Mouse (Mus musculus) olfactory bulb, adult 2 months (tissue): ENCODE results near the gene Ccdc184. TPM values are rescaled to one million over a fixed set of nuclear protein-coding genes. Genes with fewer than 3 reads are reported as not detected.

Experiments
- H3K27ac ChIP-seq: fragments of 200-500 bp; 2 replicates; pipeline ENCODE4 v1.5.1; 2012; ENCODE audit warnings: low read depth, low read length; ENCODE audit not compliant: insufficient read depth
- H3K4me1 ChIP-seq: fragments of 200-500 bp; 2 replicates; pipeline ENCODE4 v1.6.1; 2012; ENCODE audit warnings: low read length; ENCODE audit not compliant: control insufficient read depth, insufficient read depth
- H3K4me3 ChIP-seq: fragments of 200-500 bp; 2 replicates; pipeline ENCODE4 v1.5.1; 2012; ENCODE audit warnings: mild to moderate bottlenecking, low read depth, low read length, moderate library complexity; ENCODE audit not compliant: insufficient read depth
- CTCF ChIP-seq: fragments of 200-500 bp; IDR thresholded peaks from 2 replicates; pipeline ENCODE4 v1.5.1; 2012; ENCODE audit warnings: low read depth, mild to moderate bottlenecking, low read length, moderate library complexity; ENCODE audit not compliant: insufficient read depth
- POLR2A ChIP-seq: fragments of 200-500 bp; IDR thresholded peaks from 2 replicates; pipeline ENCODE4 v1.6.1; 2012; ENCODE audit warnings: mild to moderate bottlenecking, low read depth, low read length, moderate library complexity; ENCODE audit not compliant: insufficient read depth
- WGBS: fragments of 180-500 bp; shearing (Covaris S2); methylation state at CpG from one replicate; pipeline ENCODE4 v1.1.7; 2018; 5-methylcytosine and 5-hydroxymethylcytosine counted together
- polyA plus RNA-seq: library from polyadenylated mRNA; stranded (reverse); fragments of >200 nt; gene quantifications from 2 replicates; pipeline ENCODE4 v1.2.4, GENCODE M21; 2012; ENCODE audit warnings: low replicate concordance; ENCODE audit not compliant: missing spikeins, insufficient read depth, insufficient read length

Ccdc184 gene
- polyA plus RNA-seq, 1 experiment: not detected

DNA sequence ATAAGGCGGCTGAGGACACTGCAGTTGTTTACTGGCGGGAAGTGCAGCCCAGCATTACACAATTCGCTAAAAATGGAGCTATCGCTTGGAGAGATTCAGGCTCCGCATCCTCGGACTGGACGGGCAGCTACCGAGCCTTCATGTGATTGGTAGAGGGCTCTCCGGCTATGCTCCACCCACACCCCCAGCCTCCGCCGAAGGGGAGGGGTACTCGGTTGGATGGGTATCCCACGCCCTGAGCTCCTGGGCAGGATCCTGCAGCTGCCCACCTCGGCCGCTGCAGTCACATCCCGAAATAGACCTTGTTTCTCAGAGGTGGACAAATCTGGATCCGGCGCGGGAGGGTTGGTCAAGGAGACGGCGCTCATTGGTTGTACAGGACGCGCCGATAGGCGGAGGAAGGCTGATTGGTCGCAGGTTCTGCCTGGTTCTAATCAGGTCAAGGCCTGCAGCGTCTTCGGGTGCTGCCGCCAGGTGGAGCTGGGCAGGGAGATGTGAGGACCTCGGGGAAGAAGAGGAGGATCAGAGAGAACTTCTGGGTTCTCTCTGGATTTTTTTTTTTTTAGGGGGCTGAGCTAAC lies 14.3 kb downstream of the Ccdc184 start:
- TF ChIP-seq POLR2A (peak; percentile 67; the same call in 1 of the 2 replicates), CTCF (peak; percentile 71)
- H3K4me1 ChIP-seq: peaks cover 6% of the 10 kb centered on the region; the same call in 1 of the 2 replicates
- peak overlapping the region; percentile 46 for H3K4me3 ChIP-seq
- under 1% methylated on average over 30 of the region's 30 CpGs for WGBS
- peak overlapping the region; percentile 61 for H3K27ac ChIP-seq

DNA sequence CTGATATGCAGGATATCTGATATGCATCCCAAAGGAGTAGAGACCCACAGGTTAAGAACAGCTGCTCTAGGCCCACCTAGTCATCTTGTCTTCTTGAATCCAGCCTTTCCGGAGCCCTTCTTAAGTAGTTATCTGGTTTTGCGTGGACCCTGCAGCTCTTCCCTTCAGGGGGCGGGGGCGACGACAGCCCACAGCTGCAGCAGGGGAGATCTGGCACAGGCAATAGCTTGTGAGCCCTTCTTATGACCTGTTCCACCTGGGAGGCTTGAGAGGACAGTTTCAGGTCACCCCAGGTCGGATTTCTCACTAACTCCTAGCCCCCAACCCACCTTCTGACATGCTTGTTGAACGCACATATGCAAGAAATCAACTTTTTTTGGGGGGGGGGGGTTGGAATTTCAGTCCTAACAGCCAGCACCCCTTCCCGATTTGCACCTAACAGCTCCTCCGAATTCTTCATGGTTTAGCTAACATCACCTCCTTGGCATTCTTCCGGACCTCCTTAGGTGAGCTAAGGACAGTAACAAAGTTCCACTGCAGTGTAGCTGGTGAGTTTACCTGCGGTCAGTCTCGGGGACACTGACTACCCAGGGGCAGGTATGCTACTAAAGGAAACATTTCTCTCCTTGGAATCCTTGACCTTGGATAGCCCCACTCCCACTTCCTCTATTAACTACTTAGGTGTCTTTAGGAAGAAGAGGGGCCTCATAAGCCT lies 15.1 kb downstream of the Ccdc184 start:
- Histone ChIP-seq H3K27ac (peak overlapping the region; percentile 48; the same call in 1 of the 2 replicates), H3K4me1 (peaks cover 6% of the 10 kb centered on the region; the same call in 1 of the 2 replicates), H3K4me3 (no peak overlapping the region)
- TF ChIP-seq POLR2A (no peak), CTCF (no peak)
- whole genome bisulfite sequencing: 71% methylated on average over 12 of the region's 12 CpGs

- Histone ChIP-seq H3K27ac (no peak overlapping the region), H3K4me3 (no peak overlapping the region), H3K4me1 (peaks cover 6% of the 10 kb centered on the region; the same call in 1 of the 2 replicates)
- no peak for TF ChIP-seq POLR2A
- no peak for TF ChIP-seq CTCF
- WGBS: 67% methylated on average over 4 of the region's 4 CpGs
These were observed 17.5 kb downstream of the Ccdc184 start for GRCm38 (mm10) chr15:98184456-98184855.

- Histone ChIP-seq H3K4me3 (no peak within 1 kb of the TSS), H3K4me1 (no peaks in the 10 kb centered on the region), H3K27ac (no peak within 1 kb of the TSS)
- TF ChIP-seq POLR2A: no peak
- no peak for TF ChIP-seq CTCF
- 70% methylated on average over 3 of the region's 3 CpGs for WGBS
These were observed 28.5 kb downstream of the Ccdc184 start, which contains the start of gene Olfr288 for GRCm38 (mm10) chr15:98195442-98195841. Olfr288 (minus strand) TSS chr15:98195542.

DNA sequence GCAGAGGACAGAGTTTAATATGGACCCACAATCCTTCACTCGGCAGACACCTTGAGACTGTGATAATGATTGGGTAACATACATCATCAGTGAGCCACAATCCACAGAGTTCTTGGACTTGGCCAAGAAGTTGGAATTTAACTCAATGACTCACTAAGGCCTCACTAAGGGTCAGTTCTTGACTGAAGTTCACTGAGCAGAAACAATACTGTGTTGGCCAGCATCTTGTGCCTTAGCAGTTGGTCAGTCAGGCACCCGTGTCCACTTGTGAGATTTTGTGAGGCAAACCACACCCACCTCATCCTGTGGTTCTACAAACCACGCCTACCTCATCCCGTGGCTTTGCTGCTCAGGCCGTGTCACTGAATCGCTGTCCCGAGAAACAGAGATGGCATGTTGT lies 42.7 kb downstream of the Ccdc184 start:
- no peaks in the 10 kb centered on the region for H3K4me1 ChIP-seq
- WGBS: 79% methylated on average over 7 of the region's 7 CpGs
- H3K4me3 ChIP-seq: no peak overlapping the region
- no peak for TF ChIP-seq POLR2A
- H3K27ac ChIP-seq: no peak overlapping the region

- no peak overlapping the region for H3K4me3 ChIP-seq
- WGBS: 82% methylated on average over 5 of the region's 5 CpGs
- TF ChIP-seq CTCF: no peak
- no peak for TF ChIP-seq POLR2A
These were observed 46.4 kb downstream of the Ccdc184 start for GRCm38 (mm10) chr15:98213336-98213870.

DNA sequence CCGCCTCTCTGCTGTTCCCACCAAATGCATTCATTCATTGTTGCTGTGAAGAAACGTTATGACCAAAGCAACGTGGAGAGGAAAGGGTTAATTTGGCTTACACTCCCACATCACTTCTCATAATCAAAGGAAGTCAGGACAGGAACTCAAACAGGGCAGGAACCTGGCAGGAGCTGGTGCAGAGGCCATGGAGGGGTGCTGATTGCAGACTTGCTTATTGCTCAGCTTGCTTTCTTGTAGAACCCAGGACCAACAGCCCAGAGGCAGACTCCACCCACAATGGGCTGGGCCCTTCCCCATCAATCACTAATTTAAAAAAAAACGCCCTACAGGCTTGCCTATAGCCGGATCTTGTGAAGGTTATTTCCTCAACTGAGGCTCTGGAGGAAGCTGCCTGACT lies 47.2 kb downstream of the Ccdc184 start:
- TF ChIP-seq CTCF: no peak
- no peak for TF ChIP-seq POLR2A
- WGBS: 70% methylated on average over 5 of the region's 5 CpGs
- no peaks in the 10 kb centered on the region for H3K4me1 ChIP-seq

More at GRCm38 (mm10) chr15:98213336-98213870, 46.4 kb downstream of the Ccdc184 start:
- H3K4me1 ChIP-seq: no peaks in the 10 kb centered on the region
- no peak overlapping the region for H3K27ac ChIP-seq

More for the DNA sequence above, 47.2 kb downstream of the Ccdc184 start:
- Histone ChIP-seq H3K4me3 (no peak overlapping the region), H3K27ac (no peak overlapping the region)

Other genes starting within 250 kb of the Ccdc184 start
- gene Tmem106c, start 203.0 kb upstream of the Ccdc184 start, polyA plus RNA-seq: not detected in 2 replicates
- gene Col2a1, start 162.5 kb upstream of the Ccdc184 start, polyA plus RNA-seq: not detected in 2 replicates
- gene Pfkm, start 74.6 kb upstream of the Ccdc184 start, polyA plus RNA-seq: 219 TPM in 1 of 2 replicates, not detected in the other
- not detected in 2 replicates for gene Senp1, start 73.4 kb upstream of the Ccdc184 start, polyA plus RNA-seq
- not detected in 2 replicates for gene Asb8, start 1.5 kb upstream of the Ccdc184 start, polyA plus RNA-seq
- gene Olfr288, start 28.4 kb downstream of the Ccdc184 start, polyA plus RNA-seq: not detected in 2 replicates
- not detected in 2 replicates for gene Gm44579, start 53.8 kb downstream of the Ccdc184 start, polyA plus RNA-seq
- not detected in 2 replicates for gene Olfr287, start 53.9 kb downstream of the Ccdc184 start, polyA plus RNA-seq
- gene Olfr286, start 67.3 kb downstream of the Ccdc184 start, polyA plus RNA-seq: not detected in 2 replicates
- gene H1fnt, start 90.1 kb downstream of the Ccdc184 start, polyA plus RNA-seq: not detected in 2 replicates
- gene Zfp641, start 129.0 kb downstream of the Ccdc184 start, polyA plus RNA-seq: not detected in 2 replicates
- gene Olfr285, start 150.2 kb downstream of the Ccdc184 start, polyA plus RNA-seq: not detected in 2 replicates
- not detected in 2 replicates for gene Olfr284, start 173.8 kb downstream of the Ccdc184 start, polyA plus RNA-seq
- gene Olfr283, start 213.8 kb downstream of the Ccdc184 start, polyA plus RNA-seq: not detected in 2 replicates